Mouse (Mus musculus) bone marrow, adult 2 months (tissue): ENCODE measurements around the gene Mmel1.
A peak's percentile ranks its signal among the peaks of the same experiment; 100 is the strongest.

Experiments
- CTCF ChIP-seq: fragments of 200-500 bp; IDR thresholded peaks from 2 replicates; pipeline ENCODE4 v1.5.1; 2011; ENCODE audit warnings: low read length, control low read depth; ENCODE audit not compliant: control insufficient read depth, insufficient read depth
- POLR2A ChIP-seq: fragments of 200-500 bp; IDR thresholded peaks from 2 replicates; pipeline ENCODE4 v1.6.1; 2011; ENCODE audit warnings: low read depth, mild to moderate bottlenecking, control low read depth, low read length, borderline replicate concordance; ENCODE audit not compliant: control insufficient read depth

- TF ChIP-seq POLR2A (no peak), CTCF (peak; percentile 30; the same call in 1 of the 2 replicates)
These were observed 13.5 kb upstream of the Mmel1 start for GRCm38 (mm10) chr4:154855721-154856479.
